Mouse (Mus musculus): ENCODE results near the gene Hnrnpul1. TPM values are rescaled to one million over a fixed set of nuclear protein-coding genes. Genes with fewer than 3 reads are reported as not detected.
A peak's percentile ranks its signal among the peaks of the same experiment; 100 is the strongest.

Gene Hnrnpul1
- polyA plus RNA-seq, 1 experiment from 2014 or later = 123 TPM

GRCm38 (mm10) chr7:25683474-25684180 is 70.9 kb downstream of the Hnrnpul1 start:
- ATAC-seq (no peak), DNase-seq (ENCODE audit: low read depth, low spot score) (no peak)
- POLR2A ChIA-PET = no interaction called here
- no peak for TF ChIP-seq CTCF (IDR thresholded peaks at IDR 0.05)
- no peaks in the 10 kb centered on the region for H3K27me3 ChIP-seq
- CTCF ChIA-PET = interaction anchor here (1.2 to 1.5 kb wide), 3 partner anchors 24 to 122 kb away, joined by 3 to 4 read pairs (median 4); no protein-coding TSS in a partner anchor
- in situ Hi-C loops (cut with MboI; ENCODE audit: low pct_unique_long_range_greater_than_20kb) = no loop called here

- no peak for DNase-seq (ENCODE audit: low read depth, low spot score)
- POLR2A ChIA-PET = interaction anchor here (1.1 to 1.2 kb wide), 2 partner anchors 22 to 39 kb away, joined by 4 read pairs; partner anchors contain the start of gene Exosc5
- in situ Hi-C loops (cut with MboI; ENCODE audit: low pct_unique_long_range_greater_than_20kb) = no loop called here
- TF ChIP-seq CTCF (IDR thresholded peaks at IDR 0.05) = no peak
- H3K27me3 ChIP-seq = no peaks in the 10 kb centered on the region
- no peak for ATAC-seq
- CTCF ChIA-PET = interaction anchor here (0.7 to 1.2 kb wide), 3 partner anchors 10 to 25 kb away, joined by 3 read pairs; no protein-coding TSS in a partner anchor
Observed at GRCm38 (mm10) chr7:25681341-25682231, 73.0 kb downstream of the Hnrnpul1 start.

GRCm38 (mm10) chr7:25680514-25681258 is 73.9 kb downstream of the Hnrnpul1 start, which contains the start of gene B9d2:
Gene B9d2, plus strand, starts transcription at chr7:25680780.
- CTCF ChIA-PET = interaction anchor here (0.7 to 1.2 kb wide), 7 partner anchors 9 to 43 kb away, joined by 3 read pairs; no protein-coding TSS in a partner anchor
- POLR2A ChIA-PET = interaction anchor here (1.2 kb wide), 1 partner anchor 39 kb away, joined by 4 read pairs; no protein-coding TSS in a partner anchor
- no peaks in the 10 kb centered on the region for H3K27me3 ChIP-seq
- in situ Hi-C loops (cut with MboI; ENCODE audit: low pct_unique_long_range_greater_than_20kb) = no loop called here
- ATAC-seq = peak; percentile 95
- no peak for TF ChIP-seq CTCF (IDR thresholded peaks at IDR 0.05)
- peak; percentile 89 for DNase-seq (ENCODE audit: low read depth, low spot score)

GRCm38 (mm10) chr7:25679971-25680370 is 74.6 kb downstream of the Hnrnpul1 start:
- ATAC-seq = no peak
- no peaks in the 10 kb centered on the region for H3K27me3 ChIP-seq
- in situ Hi-C loops (cut with MboI; ENCODE audit: low pct_unique_long_range_greater_than_20kb) = no loop called here
- no peak for DNase-seq (ENCODE audit: low read depth, low spot score)
- no peak for TF ChIP-seq CTCF (IDR thresholded peaks at IDR 0.05)
- POLR2A ChIA-PET = interaction anchor here (1.2 kb wide), 1 partner anchor 40 kb away, joined by 4 read pairs; no protein-coding TSS in a partner anchor
- CTCF ChIA-PET = interaction anchor here (0.9 to 1.2 kb wide), 4 partner anchors 11 to 44 kb away, joined by 3 read pairs; no protein-coding TSS in a partner anchor

- H3K27me3 ChIP-seq = no peaks in the 10 kb centered on the region
- ATAC-seq = no peak
Observed at GRCm38 (mm10) chr7:25677013-25677412, 77.5 kb downstream of the Hnrnpul1 start.

GRCm38 (mm10) chr7:25676085-25676781 is 78.3 kb downstream of the Hnrnpul1 start:
- in situ Hi-C loops (cut with MboI; ENCODE audit: low pct_unique_long_range_greater_than_20kb) = no loop called here
- POLR2A ChIA-PET = no interaction called here
- ATAC-seq = no peak
- no peaks in the 10 kb centered on the region for H3K27me3 ChIP-seq
- no peak for TF ChIP-seq CTCF (IDR thresholded peaks at IDR 0.05)
- no peak for DNase-seq (ENCODE audit: low read depth, low spot score)
- CTCF ChIA-PET = interaction anchor here (1.0 to 1.4 kb wide), 2 partner anchors 13 to 60 kb away, joined by 3 read pairs; no protein-coding TSS in a partner anchor

More at GRCm38 (mm10) chr7:25677013-25677412, 77.5 kb downstream of the Hnrnpul1 start:
- in situ Hi-C loops (cut with MboI; ENCODE audit: low pct_unique_long_range_greater_than_20kb) = no loop called here
- POLR2A ChIA-PET = no interaction called here
- DNase-seq (ENCODE audit: low read depth, low spot score) = no peak
- no peak for TF ChIP-seq CTCF (IDR thresholded peaks at IDR 0.05)
- CTCF ChIA-PET = interaction anchor here (1.0 to 1.4 kb wide), 2 partner anchors 14 to 60 kb away, joined by 3 read pairs; no protein-coding TSS in a partner anchor

- H3K27me3 ChIP-seq = no peaks in the 10 kb centered on the region
- POLR2A ChIA-PET = no interaction called here
Observed at GRCm38 (mm10) chr7:25675405-25675804, 79.2 kb downstream of the Hnrnpul1 start.

GRCm38 (mm10) chr7:25674719-25675300 is 79.7 kb downstream of the Hnrnpul1 start, which contains the start of gene Tmem91:
Gene Tmem91, minus strand, starts transcription at chr7:25675166.
- in situ Hi-C loops (cut with MboI; ENCODE audit: low pct_unique_long_range_greater_than_20kb) = no loop called here
- DNase-seq (ENCODE audit: low read depth, low spot score) (no peak), ATAC-seq (no peak)
- POLR2A ChIA-PET = no interaction called here
- no peak for TF ChIP-seq CTCF (IDR thresholded peaks at IDR 0.05)
- CTCF ChIA-PET = interaction anchor here (2.2 kb wide), 1 partner anchor 12 kb away, joined by 8 read pairs; no protein-coding TSS in a partner anchor
- no peaks in the 10 kb centered on the region for H3K27me3 ChIP-seq

More at GRCm38 (mm10) chr7:25675405-25675804, 79.2 kb downstream of the Hnrnpul1 start:
- CTCF ChIA-PET = interaction anchor here (1.4 to 2.2 kb wide), 2 partner anchors 13 to 61 kb away, joined by 3 to 8 read pairs; no protein-coding TSS in a partner anchor
- in situ Hi-C loops (cut with MboI; ENCODE audit: low pct_unique_long_range_greater_than_20kb) = no loop called here
- no peak for DNase-seq (ENCODE audit: low read depth, low spot score)
- ATAC-seq = no peak
- no peak for TF ChIP-seq CTCF (IDR thresholded peaks at IDR 0.05)

- in situ Hi-C loops (cut with MboI; ENCODE audit: low pct_unique_long_range_greater_than_20kb) = no loop called here
- POLR2A ChIA-PET = no interaction called here
- no peak for ATAC-seq
Observed at GRCm38 (mm10) chr7:25674297-25674696, 80.3 kb downstream of the Hnrnpul1 start.

More at GRCm38 (mm10) chr7:25674297-25674696, 80.3 kb downstream of the Hnrnpul1 start:
- DNase-seq (ENCODE audit: low read depth, low spot score) = no peak
- H3K27me3 ChIP-seq = no peaks in the 10 kb centered on the region
- no peak for TF ChIP-seq CTCF (IDR thresholded peaks at IDR 0.05)
- CTCF ChIA-PET = interaction anchor here (1.0 to 2.2 kb wide), 2 partner anchors 9 to 12 kb away, joined by 3 to 8 read pairs; no protein-coding TSS in a partner anchor
